Mouse (Mus musculus) adrenal gland, adult (tissue): Measurements from ENCODE around the gene Slc22a8.

Experiments
- DNase-seq, 2 experiments: peaks; one replicate each; pipeline ENCODE4 v3.0.0; 2022 to 2023; ENCODE audit warnings: low spot score in 1 of 2; ENCODE audit not compliant: inconsistent age in 2 of 2

The Slc22a8 gene

DNA sequence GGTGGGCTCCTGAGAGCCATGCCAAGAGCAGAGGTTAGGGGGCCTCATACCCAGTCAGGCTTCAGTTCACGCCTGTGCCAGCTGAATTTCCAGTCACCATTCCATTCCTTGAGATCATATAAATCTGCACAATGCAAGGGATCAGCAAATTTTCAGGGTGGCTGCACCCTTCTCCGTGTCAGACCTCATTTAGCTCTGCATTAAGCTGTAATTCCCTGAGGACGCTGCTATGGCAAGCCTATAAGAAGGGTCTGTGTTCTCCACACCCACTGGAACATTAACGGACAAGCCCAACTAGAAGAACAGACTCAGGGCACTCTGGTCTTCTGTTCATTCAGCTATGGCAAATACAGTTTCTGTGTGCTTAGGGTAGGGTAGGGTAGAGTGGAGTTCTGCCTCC, 6.2 kb downstream of the Slc22a8 start:
- no peak for DNase-seq

DNA sequence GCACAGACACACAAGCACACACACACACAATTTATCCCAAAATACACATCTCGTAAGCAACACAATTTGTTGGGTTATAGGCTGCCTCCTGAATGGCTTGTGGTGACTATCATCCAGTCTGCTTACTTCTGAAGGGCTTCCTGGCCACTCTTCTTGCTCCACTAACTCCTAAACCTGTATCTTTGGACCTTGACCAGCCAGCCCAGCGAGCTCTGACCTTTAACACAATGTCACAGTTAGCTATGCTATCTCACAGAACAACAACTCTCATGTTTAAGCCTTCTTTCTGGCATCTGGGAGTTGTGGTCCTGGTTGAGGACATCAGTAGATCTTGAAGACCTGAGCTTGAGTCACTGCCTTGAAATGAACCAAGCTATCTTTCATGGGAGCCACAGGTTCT, 8.2 kb downstream of the Slc22a8 start:
- no peak for DNase-seq

DNA sequence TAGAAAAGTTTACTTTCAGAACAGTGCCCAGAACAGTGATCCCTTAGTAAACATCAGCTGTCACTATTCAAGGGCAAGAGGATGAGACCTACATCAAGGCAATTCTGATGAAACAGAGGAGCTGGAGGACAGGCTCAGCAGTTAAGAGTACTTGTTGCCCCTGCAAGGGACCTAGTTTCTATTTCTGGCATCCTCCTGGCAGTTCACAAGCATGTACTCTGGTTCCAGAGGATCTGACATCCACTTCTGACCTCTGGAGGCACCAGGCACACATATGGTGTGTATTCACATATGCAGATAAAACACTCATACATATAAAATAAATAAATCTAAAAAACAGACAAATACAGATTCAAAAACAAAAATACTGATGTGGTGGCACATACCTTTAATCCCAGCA, 10.9 kb downstream of the Slc22a8 start:
- DNase-seq = no peak

DNA sequence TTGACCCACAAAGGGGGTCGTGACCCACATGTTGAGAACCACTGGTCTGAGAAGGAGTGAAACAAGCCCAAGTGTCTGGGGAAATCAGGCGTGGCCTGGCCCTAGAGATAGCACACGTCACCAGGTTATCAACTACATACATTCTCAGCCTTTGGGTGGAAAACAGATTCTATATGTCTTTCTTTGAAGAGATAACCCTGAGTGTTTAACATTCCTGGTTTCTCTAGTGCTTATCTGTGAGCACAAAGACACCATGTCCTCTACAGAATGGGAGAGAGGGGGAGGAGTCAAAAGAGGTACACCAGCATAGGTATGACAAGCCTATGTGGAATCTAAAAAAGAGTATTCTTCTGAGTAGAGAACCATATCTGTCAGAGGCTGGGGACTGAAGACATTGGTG, 11.9 kb downstream of the Slc22a8 start:
- DNase-seq = no peak

DNA sequence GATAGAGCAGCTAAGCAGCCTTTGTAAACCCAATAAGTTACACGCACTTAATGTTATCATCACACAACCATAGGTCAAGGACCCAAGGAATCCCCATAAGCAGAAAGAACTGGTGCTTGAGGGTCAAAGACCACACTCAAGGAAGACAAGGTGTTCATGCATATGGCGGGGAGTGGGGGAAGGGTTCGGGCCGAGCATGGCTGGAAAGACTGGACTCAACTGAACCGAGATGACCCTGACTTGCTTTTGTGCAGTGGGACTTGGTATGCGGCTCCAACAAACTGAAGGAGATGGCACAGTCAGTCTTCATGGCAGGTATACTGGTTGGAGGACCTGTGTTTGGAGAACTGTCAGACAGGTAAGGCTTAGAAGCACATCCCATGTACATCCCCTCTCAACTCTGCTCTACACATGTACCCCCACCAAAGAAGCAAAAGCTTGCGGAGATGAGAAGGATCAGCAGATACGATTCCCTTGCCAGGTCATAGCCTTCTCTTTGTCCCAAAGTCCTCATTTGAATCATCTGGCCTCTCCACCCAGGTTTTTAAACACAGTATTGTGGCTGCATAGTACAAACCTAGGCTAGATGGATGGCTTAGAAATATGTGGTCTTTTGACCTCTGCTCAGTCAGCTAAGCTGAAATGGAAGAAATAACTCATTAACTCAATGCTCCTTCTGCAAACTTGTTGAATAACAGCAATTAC, 13.6 kb downstream of the Slc22a8 start:
- no peak for DNase-seq

DNA sequence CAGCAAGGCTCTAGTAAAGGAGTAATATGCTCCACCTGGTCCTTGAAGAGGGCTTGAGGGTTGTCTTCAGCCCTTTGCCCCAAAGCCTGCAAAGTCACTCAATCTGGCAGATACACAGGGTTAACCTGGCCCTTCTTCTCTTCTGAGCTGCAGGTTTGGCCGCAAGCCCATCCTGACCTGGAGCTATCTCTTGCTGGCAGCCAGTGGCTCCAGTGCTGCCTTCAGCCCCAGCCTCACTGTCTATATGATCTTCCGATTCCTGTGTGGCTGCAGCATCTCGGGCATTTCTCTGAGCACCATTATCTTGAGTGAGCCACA, 14.1 kb downstream of the Slc22a8 start:
- no peak for DNase-seq

DNA sequence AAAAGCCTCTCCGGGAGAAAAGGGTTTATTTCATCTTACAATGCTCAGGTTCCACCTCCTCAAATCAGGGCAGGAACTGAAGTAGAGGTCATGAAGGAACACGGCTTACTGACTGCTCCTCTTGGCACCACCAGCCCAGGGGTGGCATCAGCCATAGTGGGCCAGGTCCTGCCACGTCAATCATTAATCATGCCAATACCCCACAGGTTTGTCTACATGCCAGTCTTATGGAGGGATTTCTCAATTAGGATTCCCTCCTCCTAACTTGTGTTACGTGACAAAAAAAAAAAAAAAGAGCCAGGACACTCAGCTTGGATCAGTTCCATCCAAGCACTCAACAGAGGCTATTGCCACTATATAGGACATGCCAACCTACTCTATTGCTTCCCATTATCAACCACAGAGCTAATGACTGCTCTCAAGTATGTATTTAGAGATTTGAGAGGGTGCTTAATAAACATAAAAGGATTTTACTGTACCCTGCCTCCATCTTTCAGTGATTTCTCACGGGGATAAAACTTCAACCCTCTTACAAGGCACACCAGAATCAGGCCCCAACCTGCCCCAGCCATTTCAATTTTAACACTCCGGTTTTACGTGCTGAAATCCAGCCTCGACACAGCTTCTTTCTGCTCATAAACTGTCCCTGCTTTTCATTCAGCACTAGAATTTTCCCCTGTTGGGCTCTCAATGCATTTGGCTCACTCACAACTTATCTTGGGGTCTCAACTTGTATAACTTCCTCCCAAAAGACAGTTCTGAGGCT, 20.5 kb downstream of the Slc22a8 start:
- DNase-seq = no peak

DNA sequence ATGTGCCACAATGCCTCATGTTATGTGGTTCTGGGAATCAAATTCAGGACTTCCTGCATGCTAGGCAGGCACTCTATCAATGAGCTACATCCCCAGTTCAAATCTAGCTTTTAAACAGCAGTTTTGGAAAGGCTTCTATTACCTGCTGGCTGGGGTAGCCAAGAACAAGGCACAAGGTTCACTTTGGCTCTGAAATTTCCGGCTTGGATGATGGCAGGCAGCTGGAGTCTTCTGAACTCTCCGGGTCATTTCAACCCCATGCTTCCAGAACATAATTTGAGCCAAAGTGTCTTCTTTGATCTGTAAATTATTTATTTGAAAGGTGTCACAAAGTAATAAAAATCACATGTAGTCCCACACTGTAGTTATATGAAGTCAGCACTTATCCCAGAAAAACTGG, 22.1 kb downstream of the Slc22a8 start:
- DNase-seq = no peak

DNA sequence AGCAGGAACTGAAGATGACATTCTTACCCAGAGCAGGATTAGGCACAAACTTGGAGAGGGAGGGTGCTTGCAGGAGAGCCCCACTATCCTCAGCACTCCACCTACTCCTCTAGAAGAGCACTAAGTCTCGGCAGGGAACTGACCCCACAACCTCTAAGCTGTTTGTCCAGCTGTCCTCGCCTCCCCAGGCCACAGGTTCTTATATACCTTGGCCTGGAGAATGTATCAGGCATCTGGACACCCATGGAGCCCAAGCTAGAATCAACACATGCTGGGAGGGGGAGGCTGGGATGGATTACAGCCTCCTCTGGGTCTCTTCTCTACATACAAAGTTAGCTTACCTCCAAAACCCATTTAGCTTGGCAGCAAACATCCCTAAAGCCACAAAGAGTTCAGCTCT, 23.3 kb downstream of the Slc22a8 start:
- no peak for DNase-seq

DNA sequence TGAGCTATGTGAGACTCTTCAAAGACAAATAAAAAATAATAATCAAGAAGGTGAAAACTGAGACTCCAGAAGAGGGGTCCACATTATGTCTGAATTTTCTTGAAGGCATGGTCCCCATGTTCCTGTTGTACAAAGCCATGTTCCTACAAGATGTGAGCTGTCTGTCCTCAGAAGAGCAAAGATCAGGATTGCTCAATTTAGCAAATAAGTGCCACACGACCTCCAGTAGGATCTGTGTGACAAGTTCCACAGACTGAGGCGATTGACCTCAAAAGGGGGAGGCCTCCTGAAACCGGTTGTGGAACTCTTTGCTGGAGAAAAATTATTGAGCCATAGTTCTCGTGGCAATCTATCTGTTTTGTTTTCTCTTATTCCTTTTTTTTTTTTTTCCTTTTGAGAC, 25.3 kb downstream of the Slc22a8 start:
- no peak for DNase-seq

DNA sequence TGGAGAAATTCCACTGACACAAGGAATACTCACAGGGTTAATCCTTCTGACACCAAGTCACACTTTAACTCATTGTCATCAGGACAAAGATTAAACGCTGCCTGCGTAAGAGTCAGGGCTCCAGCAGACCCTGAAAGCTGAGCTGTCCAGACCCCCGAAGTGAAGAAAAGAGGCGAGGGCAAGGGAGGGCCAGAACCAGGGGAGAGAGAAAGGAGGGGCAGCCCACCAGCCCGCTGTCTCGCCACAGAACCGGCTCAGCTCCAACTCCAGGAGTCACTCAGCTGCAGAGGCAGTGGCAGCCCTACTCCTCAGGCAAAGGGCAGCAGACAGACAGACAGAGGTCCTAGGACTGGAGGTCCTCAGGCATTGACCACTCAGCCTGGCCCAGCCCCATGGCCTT, 26.9 kb downstream of the Slc22a8 start, which contains the start of gene Slc22a6:
Slc22a6 (plus strand) TSS at position 136 of the 400 bp plus-strand sequence.
- DNase-seq = no peak

DNA sequence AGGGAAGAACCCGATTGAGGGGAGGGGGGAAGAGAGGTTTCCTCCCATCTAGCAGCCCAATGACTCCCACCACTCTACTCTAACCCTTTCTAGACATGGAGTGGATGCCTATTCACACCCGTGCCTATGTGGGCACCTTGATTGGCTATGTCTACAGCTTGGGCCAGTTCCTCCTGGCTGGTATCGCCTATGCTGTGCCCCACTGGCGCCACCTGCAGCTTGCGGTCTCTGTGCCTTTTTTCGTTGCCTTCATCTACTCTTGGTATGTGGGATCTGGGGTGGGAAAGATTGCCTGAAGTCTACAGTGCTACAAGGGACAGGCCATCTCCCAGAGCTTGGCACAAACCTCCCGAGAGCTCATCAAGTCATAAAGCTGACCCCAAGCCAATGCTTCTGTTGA, 30.0 kb downstream of the Slc22a8 start:
- no peak for DNase-seq

DNA sequence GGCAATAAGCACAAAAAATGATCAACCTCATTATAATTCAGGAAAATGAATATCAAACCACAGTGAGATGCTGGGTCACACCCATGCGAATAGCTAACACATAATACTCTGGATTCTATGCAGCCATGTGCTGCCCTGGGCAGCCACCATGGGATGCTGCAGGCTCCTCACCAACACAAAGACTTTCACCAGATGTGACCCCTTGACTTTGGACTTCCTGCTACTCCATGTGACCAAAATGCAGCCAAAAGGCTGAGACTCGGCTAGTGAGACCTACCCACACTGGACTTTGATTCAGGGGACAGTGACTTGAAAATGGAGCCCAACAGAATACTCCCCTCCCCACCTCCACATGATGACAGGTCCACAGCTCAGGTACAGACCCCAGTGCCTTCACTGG, 39.2 kb downstream of the Slc22a8 start:
- DNase-seq = no peak

DNA sequence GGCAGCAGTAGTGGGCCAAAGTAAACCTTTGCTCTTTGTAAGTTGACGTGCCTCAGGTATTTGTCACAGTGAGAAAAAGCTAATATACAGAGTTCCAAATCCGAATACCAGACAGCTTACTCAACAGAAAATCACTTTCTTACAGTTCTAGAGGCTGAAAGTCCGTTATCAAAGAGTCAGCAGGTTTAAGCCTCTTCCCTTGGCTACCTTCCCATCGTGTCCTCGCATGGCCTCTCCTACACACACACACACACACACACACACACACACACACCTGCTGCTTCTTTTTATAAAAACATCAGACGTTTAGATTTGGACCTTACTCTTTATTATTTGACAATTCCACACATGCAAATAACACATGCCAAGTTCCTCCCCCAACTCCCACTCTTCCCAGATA, 39.8 kb downstream of the Slc22a8 start:
- no peak for DNase-seq

DNA sequence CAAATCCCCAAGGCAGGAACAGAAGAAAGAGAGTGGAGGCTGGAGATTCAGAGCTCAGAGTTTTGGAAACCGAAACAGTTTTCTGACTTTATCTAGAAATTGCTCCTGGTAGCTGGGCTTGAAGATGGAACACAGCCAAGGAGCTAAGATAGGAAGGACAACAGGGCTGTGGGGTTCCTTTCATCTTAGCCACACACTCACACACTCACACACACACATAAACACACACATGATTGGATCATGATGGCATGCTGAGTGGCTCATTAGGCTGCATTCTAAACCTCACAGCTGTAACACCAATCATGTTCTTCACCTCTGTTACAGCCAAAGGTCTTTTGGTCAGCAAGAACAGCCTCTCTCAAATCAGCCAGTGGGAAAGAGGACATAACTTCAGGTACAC, 41.0 kb downstream of the Slc22a8 start:
- DNase-seq = no peak

DNA sequence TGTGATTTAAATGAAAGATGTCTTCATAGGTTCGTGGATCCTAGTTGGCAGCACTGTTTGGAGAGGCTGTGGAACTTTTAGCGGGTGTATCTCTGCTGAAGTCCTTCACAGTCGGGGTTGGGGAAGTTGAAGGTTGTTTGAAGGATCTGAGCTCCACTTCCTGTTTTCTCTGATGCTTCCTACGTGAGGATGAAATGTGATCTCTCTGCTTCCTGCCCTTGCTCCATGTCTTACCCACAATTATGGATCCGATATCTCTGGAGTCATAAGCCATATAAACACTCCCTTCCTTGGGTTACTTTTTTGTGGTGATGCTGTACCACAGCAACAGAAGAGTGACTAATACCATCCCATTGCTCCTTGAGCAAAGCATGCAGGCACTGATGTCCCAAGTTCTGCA, 51.0 kb downstream of the Slc22a8 start:
- DNase-seq = no peak

DNA sequence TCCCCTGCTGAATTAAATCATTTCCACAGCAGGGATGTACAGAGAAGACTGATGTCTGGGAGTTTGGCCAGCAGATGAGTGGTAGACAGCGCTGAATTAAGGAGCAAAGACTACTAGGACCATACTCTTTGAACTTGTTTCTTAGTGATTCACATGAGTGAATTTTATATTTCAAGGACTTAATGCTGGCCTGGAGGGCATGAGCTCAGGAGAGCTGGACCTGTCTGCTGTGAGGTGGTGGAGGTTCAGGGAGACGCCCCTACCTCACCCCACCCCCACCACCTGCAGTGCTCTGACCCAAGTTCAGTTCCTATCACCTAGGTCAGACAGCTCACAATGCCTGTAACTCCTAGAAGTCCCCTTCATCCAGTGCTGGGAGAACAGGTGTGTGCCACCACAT, 55.3 kb downstream of the Slc22a8 start:
- DNase-seq = no peak

DNA sequence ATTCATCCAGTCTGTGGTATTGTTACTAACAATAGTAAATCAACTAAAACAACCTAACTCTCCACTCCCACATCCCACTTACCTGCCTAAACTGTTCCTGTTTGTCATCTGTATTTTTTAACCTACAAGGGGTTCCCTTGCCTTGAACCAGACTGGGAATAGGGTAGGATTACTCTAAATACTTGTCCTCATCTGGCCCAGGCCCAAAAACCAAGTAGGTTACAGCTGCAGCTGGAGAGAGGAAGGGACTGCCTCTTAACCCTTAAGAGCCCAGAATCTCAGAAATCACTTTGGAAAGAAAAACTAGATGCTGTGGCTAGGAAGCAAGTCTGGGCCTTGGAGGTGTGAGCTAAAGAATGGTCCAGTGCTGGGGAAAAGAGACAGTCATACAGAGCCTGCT, 64.8 kb downstream of the Slc22a8 start:
- no peak for DNase-seq

DNA sequence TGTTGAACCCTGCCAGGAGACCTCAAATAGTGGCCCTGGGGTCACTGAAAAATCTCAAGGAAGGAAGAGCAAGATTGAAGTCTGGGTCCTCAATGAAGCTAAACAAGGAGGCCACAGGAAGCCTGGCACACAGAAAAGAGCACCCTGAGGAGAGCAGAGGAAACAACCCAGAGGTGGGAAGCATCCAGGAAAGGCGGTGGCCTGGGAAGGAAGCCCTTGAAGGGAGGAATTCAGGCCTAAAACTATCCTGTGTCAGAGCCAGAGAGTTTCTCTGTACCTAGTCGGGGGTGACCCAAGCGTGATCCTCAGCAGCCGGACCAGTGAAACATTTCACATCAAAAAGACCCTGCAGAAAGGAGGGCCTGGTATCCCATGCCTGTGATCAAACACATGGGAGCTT, 65.3 kb downstream of the Slc22a8 start:
- DNase-seq = peak in 1 of 2 experiments; percentile 41
